Mouse (Mus musculus): ENCODE measurements around the gene Tpbg.
A peak's percentile ranks its signal among the peaks of the same experiment; 100 is the strongest.
"Not testable (repeated sequence)": the region's sequence is repeated elsewhere in the genome, so short reads cannot be mapped to it uniquely, and the experiment has no call there.

Tpbg gene

DNA sequence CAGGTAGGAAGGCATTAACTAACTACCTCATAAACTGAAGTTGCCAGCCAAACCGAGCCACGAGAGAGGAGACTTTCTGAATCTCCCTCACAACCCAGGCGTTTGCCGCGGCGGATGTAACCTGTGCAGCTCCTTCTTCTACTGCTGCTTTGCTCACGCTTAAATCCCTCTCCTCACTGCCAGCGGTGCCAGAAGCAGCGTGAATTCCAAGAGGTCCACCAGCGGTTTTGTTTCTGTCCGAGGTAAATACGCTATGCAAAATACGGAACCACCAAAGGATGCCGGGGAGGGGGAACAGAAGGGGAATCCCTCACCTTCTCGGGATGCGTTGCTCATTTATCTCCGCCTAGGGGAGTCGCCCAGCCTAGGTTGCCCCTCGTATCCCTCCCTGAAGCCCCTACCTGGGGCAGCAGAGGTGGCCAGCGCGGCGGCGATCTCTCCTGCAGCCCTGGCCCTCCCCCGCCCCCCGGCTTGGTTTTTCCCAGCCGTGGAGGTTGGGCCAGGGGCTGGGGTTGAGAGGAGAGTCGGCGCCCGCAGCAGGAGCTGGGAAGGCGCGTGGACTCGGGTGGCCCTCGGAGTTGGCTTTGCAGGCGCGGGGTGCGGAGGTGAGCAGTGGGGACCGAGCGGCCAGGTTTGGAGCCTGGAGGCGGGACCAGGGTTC, at the start of gene Tpbg:
Gene Tpbg, plus strand, starts transcription at position 30 of the 661 bp plus-strand sequence.
- peak; percentile 38 for DNase-seq

DNA sequence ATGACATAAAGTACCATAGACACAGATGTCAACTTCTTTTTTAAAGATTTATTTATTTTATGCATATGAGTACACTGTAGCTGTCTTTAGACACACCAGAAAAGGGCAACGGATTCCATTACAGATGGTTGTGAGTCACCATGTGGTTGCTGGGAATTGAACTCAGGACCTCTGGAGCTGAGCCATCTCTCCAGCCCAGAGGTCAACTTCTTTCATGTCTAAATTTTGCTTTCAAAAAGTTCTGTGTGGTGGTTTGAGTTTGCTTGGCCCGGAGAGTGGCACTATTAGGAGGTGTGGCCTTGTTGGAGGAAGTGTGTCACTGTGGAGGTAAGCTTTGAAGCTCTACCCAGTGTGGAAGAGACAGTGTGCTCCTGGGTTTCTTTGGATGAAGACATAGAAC, 40.2 kb upstream of the Tpbg start:
- not testable (repeated sequence) for DNase-seq

DNA sequence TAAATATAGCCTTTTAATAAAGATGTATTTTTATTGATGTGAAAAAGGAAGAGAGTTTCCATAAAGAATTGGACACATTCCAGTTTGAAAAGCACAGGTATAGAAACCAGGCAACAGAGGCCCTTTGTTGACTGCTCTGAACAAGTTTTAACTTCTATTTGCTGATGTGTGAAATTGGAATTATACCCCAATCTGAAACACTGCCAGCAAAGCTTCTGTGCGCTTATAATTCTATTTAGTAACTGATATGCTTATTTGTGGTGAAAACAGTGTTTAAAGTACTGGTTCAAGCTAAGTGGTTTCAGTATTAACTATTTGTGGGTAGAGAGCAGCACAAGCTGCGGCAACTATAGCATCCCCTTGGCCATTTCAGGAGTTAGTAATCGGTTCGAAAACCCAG, 39.6 kb upstream of the Tpbg start:
- no peak for DNase-seq

DNA sequence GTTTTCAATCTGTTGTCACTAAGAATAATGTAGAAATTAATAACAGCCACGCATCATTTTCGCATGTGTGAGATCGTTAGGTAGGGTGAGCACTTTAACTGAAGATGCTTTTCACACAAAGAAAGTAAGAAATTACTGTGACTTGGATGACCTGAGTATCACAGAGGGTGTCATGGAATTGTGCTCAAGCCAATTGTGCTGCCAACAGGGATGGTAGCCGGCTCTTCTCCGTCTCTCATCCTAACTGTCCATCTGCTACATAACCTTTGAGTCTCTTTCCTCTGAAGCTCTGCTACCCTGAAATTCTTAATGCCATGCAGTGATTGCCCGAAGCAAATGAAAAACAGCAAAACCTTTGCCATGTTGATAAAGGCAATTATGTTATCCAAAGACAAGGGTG, 35.8 kb upstream of the Tpbg start:
- DNase-seq, result no peak

DNA sequence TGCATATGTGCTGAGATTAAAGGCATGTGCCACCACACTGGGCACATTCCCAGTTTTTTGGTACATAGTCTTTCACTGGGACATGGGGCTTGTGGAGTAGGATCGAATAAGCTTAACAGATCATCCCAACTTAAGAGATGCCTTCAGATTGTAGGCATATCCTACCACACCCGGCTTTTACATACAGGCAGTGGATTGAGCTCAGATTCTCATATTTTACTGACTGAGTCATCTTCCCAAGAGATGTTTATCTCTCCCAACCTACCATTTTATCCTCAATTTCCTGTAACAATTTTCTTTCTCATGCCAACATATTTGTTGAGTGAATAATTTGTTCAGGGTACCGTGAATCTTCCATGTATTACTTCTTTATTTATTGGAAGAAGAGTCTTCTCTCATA, 32.9 kb upstream of the Tpbg start:
- no peak for DNase-seq

DNA sequence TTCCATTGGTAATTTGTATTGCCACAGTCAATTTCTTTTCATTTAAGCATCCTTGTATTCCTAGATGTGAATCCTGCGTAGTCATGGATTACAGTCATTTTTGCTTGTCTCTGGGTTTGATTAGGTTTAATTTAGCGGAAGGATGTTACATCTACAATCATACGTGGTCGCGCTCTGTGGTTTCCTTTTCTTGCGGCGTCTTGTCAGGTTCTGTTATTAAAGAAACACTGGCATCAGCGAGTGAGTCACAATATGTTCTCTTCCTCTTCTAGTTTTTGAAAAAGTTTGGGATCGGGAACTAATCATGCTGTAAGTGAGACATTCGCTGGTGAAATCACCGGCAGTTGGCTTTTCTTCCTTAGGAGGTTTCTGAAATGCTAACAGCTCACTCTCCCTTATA, 21.4 kb upstream of the Tpbg start:
- DNase-seq, result no peak

DNA sequence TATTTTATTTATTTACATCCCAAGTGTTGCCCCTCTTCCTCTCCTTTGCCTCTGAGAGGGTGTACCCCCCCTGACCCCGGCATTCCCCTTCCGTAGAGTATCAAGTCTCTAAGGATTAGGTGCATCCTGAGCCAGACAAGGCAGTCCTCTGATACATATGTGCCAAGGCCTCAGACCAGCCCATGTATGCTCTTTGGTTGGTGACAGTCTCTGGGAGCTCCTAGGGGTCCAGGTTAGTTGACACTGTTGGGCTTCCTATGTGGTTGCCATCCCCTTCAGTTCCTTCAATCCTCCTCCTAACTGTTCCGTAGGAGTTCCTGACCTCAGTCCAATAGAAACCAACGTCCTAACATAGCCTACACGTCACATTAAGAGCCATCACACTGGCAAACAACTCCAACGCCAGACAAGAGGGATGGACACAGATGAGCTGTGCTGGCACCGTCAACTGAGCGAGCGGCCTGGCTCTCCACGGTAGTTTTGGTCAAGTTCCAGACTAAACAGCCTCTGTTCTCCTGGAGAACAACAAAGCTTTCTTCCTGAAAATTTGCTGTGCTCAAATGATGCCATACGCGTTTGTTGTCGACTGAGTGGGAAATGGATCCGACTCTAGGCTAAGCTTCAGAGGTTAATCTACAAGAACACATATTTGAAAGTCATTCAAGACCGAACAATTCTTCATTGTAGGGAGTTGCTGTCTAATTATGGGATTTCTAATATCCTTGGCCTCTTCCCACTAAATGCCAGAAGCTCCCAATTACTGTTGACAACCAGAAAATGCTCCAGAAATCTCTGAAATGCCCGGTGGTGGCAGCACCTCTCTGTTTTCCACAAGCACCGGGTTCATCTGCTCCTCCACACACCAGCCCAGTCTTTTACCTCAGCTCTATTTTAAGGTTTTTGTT, 6.4 kb upstream of the Tpbg start:
- DNase-seq, result no peak

DNA sequence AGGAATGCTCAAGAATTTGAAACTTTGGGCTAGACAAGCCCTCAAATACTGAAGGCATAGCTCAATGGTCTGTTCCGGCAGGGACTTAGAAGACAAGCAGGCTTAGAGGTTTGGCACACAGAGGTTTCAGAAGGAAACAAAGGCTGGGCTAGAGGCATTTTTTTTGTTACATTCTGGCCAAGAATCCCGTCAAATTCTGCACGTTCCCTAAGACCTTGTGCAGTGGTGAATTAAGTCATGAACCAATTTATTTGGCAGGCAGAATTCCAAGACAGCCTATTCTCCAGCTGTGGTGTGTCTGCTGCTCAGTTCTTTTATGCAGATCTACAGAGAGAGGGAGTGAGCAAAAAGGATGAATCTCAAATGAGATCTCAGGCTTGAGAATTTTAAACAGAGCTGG, 2.6 kb upstream of the Tpbg start:
- DNase-seq, result no peak

DNA sequence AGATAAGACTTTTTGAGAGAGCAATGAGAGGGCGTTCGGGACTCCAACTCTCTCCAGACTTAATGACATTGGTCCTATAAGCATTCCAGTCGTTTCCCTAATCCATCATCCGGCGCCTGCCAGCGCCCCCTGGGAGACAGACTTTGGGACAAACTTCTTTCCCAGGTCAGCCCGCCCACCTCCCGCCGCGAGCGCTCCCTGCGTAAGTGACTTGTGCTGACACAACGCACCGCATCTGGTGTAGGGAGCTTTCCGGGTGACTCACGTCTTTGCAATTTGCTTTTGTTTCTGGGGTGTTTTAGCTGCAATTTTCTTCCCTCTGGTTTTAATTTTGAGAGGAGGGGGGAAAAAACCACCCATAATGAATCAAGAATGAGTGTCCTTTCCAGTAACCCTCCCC, 289 bp upstream of the Tpbg start:
- peak; percentile 28 for DNase-seq

DNA sequence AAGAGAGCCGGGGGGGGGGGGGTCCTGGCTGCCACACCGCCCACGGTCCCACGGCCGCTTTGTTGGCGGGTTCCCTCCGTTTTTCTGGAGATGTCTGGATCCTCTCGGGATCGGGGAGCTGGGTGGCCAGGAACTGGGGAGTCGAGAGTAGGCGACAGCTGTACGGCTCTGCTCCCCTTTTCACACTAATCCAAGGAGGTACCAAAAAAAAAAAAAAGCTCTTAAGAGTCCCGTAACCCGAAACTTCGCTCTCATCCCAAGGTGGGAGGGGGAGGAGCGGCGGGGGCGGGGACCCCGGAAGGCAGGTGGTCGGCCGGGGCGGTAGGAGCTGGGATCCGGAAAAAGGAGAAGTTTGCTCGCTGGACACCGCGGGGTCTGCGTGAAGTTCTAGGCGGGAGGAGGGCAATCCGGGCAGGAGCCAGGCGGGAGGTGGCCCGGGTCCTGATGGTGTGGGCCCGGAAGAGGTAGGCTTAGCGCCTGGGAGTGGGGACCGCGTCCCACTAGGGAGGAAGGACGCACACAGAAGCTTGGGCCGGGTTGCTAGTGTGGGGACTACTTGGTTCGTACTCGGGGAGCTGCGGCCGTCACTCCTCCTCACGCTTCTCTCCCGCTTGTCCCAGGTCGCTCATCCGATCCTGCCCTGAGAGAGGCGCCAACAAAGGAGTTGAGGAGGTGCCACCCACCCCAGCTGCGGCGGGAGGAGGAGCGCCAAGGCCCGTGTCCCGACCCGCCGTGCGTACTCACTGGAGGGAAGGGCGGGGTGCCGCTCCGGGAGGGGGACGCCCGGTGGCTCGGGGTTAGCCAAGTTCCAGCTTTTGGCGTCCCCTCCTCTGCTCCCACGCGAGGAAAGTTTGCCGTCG, 1.1 kb downstream of the Tpbg start:
- DNase-seq, result peak; percentile 43

DNA sequence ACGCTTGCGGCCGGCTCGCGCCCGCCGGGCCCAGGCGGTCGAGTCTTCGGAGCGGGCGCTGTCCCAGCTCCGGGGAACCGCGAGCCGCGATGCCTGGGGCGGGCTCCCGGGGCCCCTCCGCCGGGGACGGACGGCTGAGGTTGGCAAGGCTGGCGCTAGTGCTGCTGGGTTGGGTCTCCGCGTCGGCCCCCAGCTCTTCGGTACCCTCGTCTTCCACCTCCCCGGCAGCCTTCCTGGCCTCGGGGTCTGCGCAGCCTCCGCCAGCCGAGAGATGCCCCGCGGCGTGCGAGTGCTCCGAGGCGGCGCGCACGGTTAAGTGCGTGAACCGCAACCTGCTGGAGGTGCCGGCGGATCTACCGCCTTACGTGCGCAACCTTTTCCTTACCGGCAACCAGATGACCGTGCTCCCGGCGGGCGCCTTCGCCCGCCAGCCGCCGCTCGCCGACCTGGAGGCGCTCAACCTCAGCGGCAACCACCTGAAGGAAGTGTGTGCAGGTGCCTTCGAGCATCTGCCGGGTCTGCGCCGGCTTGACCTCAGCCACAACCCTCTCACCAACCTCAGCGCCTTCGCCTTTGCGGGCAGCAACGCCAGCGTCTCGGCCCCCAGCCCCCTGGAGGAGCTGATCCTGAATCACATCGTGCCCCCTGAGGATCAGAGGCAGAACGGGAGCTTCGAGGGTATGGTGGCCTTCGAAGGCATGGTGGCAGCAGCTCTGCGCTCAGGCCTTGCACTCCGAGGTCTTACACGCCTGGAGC, 1.9 kb downstream of the Tpbg start:
- no peak for DNase-seq

DNA sequence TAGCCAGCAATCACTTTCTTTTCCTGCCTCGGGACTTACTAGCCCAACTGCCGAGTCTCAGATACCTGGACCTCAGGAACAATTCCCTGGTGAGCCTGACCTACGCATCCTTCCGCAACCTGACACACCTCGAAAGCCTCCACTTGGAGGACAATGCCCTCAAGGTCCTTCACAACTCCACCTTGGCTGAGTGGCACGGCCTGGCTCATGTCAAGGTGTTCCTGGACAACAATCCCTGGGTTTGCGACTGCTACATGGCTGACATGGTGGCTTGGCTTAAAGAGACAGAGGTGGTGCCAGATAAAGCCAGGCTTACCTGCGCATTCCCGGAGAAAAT, 2.4 kb downstream of the Tpbg start:
- DNase-seq, result no peak

DNA sequence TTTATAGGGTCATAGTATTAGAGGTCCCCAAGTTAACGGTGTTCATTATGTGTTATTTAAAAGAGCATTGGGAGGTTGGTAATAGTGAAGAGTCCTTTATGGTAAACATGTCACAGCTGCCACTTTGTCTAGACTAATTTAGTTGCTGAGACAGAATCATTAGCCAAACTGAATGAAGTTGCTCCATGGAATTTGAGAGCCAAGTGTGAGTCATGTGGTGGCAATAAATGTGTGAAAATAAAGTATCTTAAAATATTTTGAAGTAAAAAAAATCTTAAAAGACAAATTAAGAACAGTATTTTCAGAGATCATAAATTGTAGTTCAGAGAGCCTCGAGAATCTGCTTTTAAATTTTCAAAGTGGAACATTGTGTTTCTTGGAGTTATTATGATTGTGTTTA, 4.0 kb downstream of the Tpbg start:
- DNase-seq, result no peak

DNA sequence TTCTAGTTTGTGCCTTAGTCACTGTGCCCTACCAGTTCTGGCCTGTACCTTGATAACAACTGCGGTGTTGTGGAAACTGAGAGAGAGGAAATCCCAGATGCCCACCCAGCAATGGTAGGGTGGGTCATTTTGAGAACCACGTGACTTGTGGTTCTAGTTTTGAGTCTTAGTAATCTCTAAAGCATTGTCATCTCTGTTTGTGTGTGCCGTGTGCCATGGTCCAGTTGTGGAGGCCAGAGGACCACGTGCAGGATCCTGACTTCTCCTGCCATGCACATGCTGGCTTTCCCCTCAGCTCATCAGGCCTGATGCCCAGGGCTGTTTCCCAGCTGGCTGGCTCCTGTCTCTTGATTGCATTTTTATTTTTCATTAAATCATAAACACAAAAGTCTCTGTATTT, 12.6 kb downstream of the Tpbg start:
- DNase-seq, result no peak

DNA sequence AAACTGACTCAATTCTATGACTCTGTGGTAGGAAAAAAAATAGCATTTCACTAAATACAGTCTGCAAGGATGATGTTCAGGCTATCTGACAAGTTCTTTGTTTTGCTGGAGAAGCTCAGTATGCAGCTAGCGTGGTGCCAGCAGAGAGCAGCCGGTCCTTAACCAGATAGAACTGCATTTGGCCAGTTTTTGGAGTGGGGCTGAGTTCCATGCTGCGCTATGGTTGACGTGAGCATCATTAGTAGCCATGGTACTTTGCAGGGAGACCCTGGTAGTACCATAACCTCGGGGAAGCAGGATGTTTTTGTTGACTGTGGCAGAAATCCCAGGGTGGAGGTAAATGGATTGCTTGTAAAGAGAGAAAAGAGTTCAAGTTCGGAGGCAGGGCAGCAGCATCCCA, 14.3 kb downstream of the Tpbg start:
- no peak for DNase-seq

DNA sequence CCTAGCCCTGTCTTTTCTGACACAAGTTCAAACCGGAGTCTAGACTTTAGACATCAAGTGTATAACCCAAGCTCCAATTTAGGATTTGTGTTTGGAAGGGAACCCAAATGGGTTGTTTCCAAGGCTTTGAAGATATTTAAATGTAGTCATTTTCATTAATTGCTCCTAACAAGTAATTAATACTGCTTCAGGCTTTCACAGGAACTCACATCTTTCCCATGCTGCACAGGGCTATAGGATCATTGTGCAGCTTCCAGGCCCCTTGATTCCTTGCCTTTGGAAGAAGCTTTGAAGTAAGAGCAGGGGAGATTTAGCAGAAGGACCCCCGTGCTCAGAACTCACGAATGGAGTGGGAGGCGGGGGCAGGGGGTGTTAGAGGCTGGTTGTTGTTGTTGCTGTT, 18.9 kb downstream of the Tpbg start:
- no peak for DNase-seq

DNA sequence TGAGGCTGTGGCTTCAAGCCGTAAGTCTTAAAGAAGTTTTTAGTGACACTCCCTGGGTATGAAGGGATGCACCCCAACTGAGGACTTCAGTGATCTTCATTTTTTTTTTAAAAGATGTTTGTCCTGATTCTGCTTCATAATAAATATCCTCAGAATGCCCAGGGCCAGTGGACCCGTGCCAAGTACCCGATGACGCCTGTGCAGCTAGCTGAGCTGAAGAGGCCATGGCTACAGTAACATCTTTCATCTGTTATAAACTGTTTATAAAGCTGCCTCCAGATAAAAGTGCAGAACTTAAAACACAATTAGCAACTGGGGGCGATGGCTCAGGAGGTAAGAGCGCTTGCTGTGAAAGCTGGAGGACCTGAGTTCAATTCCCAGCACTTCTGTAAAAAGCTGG, 20.4 kb downstream of the Tpbg start:
- DNase-seq, result no peak

DNA sequence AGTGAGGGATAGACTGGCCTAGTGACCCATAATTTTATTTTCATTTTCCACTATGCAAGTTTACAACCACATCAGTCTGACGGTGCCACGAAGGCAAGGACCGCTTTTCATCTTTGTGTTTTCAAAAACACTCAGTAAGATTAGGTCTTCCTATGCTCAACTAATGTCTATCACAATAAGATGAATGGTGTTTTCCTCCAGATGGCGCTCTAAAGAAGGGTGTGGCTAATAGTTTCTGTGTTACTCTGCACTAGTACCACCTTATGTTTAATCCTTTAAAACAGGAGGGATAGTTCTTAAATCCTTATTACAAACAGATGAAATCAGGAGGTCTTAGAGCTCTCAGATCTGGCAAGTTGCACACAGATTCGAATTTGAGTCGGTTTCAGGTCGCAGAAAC, 30.7 kb downstream of the Tpbg start:
- no peak for DNase-seq

DNA sequence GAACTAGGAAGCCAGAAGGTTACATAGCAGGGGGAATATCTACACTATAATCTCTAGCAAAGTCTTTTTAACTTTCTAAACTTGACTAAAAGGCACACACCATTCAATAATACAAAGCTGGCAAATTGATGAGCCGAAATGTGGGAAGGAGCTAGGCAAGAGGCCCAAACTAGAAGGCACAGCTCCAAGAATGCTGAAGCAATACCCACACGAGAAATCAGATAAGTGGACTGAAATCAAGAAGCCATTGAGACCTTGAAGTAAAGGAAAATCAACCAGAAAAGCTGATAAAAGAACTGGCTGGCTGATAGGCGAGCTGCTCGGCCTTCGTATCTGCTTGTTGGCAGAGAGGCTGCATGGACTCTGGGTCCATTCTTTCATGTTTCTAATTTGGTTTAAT, 51.5 kb downstream of the Tpbg start:
- DNase-seq, result no peak

Data from kidney, adult 18-20 months (tissue).